ENCODE assay signal across 8 mouse cellular contexts in the genomic region with DNA sequence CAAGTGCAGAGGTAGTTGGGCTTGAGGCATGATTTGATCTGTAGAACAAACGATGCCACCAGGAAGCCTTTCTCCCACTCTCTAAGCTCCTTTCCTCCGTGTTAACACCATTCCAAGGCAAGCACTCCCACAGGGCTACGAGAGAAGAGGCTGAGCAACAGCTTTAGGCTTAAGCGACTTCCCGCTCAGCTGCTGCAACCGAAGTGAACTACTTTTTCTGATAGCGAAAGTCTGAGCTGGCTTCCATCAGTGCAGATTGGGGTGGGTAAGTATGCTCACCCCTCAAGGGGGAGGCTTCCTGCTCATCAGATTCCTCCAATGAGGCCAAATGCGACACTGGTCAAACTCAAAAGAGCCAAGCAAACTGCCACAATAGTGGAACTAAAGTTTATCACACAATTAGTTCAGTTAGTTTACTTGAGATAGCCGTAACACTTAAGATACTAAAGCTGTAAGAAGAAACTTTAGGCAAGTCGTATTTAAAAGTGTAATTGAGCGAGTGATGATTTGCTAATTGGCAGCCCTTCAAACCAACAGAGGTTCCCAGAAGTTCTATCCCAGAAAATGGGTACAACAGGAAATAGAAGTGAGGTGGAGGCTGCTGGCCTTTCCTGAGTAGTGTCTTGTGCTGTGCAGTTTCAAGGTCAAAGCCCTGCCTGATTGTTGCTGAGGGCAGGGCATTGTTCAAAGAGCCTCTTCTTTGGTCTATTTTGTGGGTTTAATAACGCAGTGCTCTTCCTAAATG.
DNase-seq lines count a peak whose midpoint lies in the region; ATAC-seq and TF ChIP-seq lines count a peak whose summit lies in the region.

No protein-coding gene starts in this region.

- H3K27me3 ChIP-seq in kidney, postnatal 0 days (ENCODE audit: insufficient read depth, low read length): no peaks in the 10 kb centered on the region
- no peaks in the 10 kb centered on the region for H3K27me3 ChIP-seq in intestine, embryonic 14.5 days (replicated peaks; ENCODE audit: control insufficient read depth, insufficient read depth, low read length)
- H3K27me3 ChIP-seq in midbrain, embryonic 16.5 days (ENCODE audit: control insufficient read depth, insufficient read depth, low read depth, low read length): no peaks in the 10 kb centered on the region; the same call in 1 of the 2 replicates

- no peak for ATAC-seq in kidney, postnatal 0 days (replicated peaks; ENCODE audit: low FRiP score, low read depth)
- no peak for ATAC-seq in intestine, embryonic 14.5 days (replicated peaks; ENCODE audit: low FRiP score, low TSS enrichment, low read depth)
- ATAC-seq in midbrain, embryonic 16.5 days: 0 out of 2 replicates have a peak, but pooled peaks have one; percentile 32

- no peaks in the 10 kb centered on the region for H3K36me3 ChIP-seq in kidney, postnatal 0 days (ENCODE audit: insufficient read depth, low read length)
- no peaks in the 10 kb centered on the region for H3K36me3 ChIP-seq in intestine, embryonic 14.5 days (ENCODE audit: control insufficient read depth, insufficient read depth, low read length)
- H3K36me3 ChIP-seq in midbrain, embryonic 16.5 days (ENCODE audit: control insufficient read depth, insufficient read depth, low read length): no peaks in the 10 kb centered on the region

- 20% methylated on average over 12 of the region's 12 CpGs for WGBS in kidney, postnatal 0 days
- 22% methylated on average over 12 of the region's 12 CpGs for WGBS in intestine, embryonic 14.5 days
- WGBS in midbrain, embryonic 16.5 days: 20% methylated on average over 12 of the region's 12 CpGs

- H3K4me2 ChIP-seq in kidney, postnatal 0 days (ENCODE audit: low read length): peak overlapping the region; percentile 30
- peak overlapping the region; percentile 27; the same call in 1 of the 2 replicates for H3K4me2 ChIP-seq in intestine, embryonic 14.5 days (ENCODE audit: low read length)
- H3K4me2 ChIP-seq in midbrain, embryonic 16.5 days (ENCODE audit: low read length): peak overlapping the region; percentile 34

- H3K4me1 ChIP-seq in kidney, postnatal 0 days (replicated peaks; ENCODE audit: insufficient read depth, low read length): no peaks in the 10 kb centered on the region; the same call in 1 of the 2 replicates
- H3K4me1 ChIP-seq in intestine, embryonic 14.5 days (replicated peaks; ENCODE audit: control insufficient read depth, insufficient read depth, low read length): peaks cover 9% of the 10 kb centered on the region
- peaks cover 7% of the 10 kb centered on the region; the same call in 1 of the 2 replicates for H3K4me1 ChIP-seq in midbrain, embryonic 16.5 days (ENCODE audit: control insufficient read depth, insufficient read depth, low read length)

- H3K27ac ChIP-seq in kidney, postnatal 0 days: no peak overlapping the region
- H3K27ac ChIP-seq in intestine, embryonic 14.5 days (ENCODE audit: low read depth): no peak overlapping the region
- no peak overlapping the region for H3K27ac ChIP-seq in midbrain, embryonic 16.5 days (ENCODE audit: low read length)

- no peak for TF ChIP-seq CTCF in kidney, postnatal 0 days (IDR thresholded peaks at IDR 0.05; ENCODE audit: low read depth)

- H3K9me3 ChIP-seq in kidney, postnatal 0 days (replicated peaks; ENCODE audit: low read length): no peaks in the 10 kb centered on the region
- H3K9me3 ChIP-seq in intestine, embryonic 14.5 days (ENCODE audit: control insufficient read depth, low read length): no peaks in the 10 kb centered on the region
- no peaks in the 10 kb centered on the region for H3K9me3 ChIP-seq in midbrain, embryonic 16.5 days (replicated peaks; ENCODE audit: control insufficient read depth, low read length, poor library complexity, severe bottlenecking)

- no peak overlapping the region for H3K4me3 ChIP-seq in kidney, postnatal 0 days (replicated peaks; ENCODE audit: low read depth, low read length)
- no peak overlapping the region for H3K4me3 ChIP-seq in intestine, embryonic 14.5 days (ENCODE audit: low read depth, low read length)
- no peak overlapping the region for H3K4me3 ChIP-seq in midbrain, embryonic 16.5 days (ENCODE audit: low read depth, low read length)

- H3K9ac ChIP-seq in kidney, postnatal 0 days (ENCODE audit: low read depth, low read length): no peak overlapping the region
- H3K9ac ChIP-seq in intestine, embryonic 14.5 days (ENCODE audit: low read length): no peak overlapping the region
- H3K9ac ChIP-seq in midbrain, embryonic 16.5 days (ENCODE audit: low read depth, low read length): no peak overlapping the region

- no peak for DNase-seq in kidney, postnatal 0 days (ENCODE audit: low spot score)
- no peak for DNase-seq in kidney, adult 8-10 months
- peak; percentile 39 for DNase-seq in embryo, embryonic 11 days
- DNase-seq in intestine, embryonic 14.5 days (ENCODE audit: low spot score): peak; percentile 55
- no peak for DNase-seq in cerebellum, adult 11-12 months
- no peak for DNase-seq in layer of hippocampus, adult 11-12 months (ENCODE audit: low spot score)
- no peak for DNase-seq in urinary bladder, postnatal 25 days (ENCODE audit: low spot score)

Comparison
In these comparisons a context has a peak if more than half of its experiments do, and no peak if none do; other contexts are left out.
1. DNase-seq: peak in embryo, embryonic 11 days (single experiment) and intestine, embryonic 14.5 days (single experiment); none in kidney, postnatal 0 days (single experiment), kidney, adult 8-10 months (0 of 2), cerebellum, adult 11-12 months (single experiment), layer of hippocampus, adult 11-12 months (single experiment) and urinary bladder, postnatal 25 days (single experiment).
2. Peak in every context shown above with its lines, with median percentiles within 50 percentile points of each other: H3K4me2 ChIP-seq.